Mouse (Mus musculus) right cerebral cortex, postnatal 14 days (tissue): ENCODE data around the gene Dupd1.

Experiments used
- DNase-seq: peaks from one replicate; pipeline ENCODE4 v3.0.0; 2022

Dupd1 gene

DNA sequence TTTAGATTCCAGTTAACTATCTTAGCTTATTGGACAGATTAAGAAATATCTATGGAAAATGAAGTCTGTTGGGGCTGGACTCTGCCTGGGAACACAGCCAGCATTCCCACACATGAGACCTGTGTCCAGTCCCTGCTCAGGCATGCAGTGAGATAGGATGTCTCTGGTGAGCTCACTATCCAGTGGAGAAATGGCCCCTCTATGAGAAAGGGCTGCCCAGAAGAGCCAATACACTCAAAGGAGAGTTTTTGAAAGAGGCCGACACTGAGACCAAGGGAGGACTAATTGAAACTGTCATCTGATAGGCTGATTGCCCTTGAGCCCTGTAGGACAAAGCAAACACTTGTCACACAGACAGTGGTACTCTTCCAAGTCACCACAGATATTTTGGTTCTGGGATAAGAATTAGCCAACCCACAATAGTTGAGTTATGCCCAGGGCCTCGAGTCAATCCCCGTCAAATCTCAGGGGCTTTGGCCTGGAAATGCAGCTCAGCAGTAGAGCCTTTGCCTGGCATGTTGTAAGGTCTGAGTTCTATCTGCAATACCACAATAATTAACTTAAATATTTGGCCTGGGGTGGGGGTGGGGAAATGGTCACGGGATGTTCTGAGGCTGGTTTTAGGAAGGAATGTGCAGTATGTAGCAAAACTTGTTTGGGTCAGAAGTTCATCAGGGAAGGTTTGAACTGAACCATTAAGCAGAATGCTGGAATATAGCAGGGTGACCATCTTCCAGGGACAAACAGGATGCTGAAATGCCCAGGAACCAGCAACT is 6.2 kb upstream of the Dupd1 start:
- DNase-seq, result no peak

GRCm38 (mm10) chr14:21719646-21720383 is 5.4 kb upstream of the Dupd1 start:
- no peak for DNase-seq

GRCm38 (mm10) chr14:21711231-21711630 is 3.1 kb downstream of the Dupd1 start:
- no peak for DNase-seq

- DNase-seq, result no peak
Measured at GRCm38 (mm10) chr14:21709545-21709944, 4.8 kb downstream of the Dupd1 start.

GRCm38 (mm10) chr14:21706759-21707571 is 7.4 kb downstream of the Dupd1 start:
- peak; percentile 49 for DNase-seq

- no peak for DNase-seq
Measured at GRCm38 (mm10) chr14:21705462-21705861, 8.9 kb downstream of the Dupd1 start.

DNA sequence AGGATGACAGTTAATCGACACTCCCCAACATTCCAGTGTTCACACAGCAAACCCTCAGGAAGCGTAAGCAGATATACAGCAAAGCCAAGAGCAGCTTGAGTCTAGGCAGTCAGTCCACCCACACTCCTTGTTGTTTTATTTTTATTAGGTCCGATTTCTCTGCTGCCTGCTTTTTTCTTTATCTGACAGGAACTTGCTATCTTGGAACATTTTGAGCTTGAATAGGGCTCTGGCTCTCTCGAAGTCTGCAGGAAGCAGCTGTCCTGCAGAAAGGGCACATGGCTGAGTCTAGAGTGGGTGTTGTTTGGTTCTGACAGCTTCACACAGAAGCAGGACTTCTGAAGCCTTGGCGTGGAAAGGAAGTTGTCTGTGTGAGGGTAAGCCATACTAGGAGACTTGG is 11.1 kb downstream of the Dupd1 start:
- no peak for DNase-seq

DNA sequence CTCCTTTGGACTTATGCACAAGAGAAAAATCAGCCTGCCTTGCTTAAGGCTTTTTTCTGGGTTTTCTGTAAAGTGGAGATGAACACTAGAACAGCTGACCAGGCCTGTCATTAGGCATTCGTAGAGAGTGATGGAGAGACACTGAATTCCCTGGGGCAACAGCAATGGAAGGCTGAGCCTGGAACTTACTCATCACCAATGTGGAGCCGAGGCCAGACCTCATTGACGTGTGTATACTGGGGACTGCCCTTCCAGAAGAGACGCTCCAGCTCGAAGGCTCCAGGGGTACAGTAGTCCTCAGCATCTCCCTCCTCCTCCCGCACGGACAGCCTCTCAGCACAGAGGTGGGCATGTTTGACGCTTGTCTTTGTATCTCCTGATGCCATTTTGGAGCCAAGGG is 11.7 kb downstream of the Dupd1 start:
- no peak for DNase-seq

GRCm38 (mm10) chr14:21696186-21696830 is 18.1 kb downstream of the Dupd1 start:
- DNase-seq, result no peak

- no peak for DNase-seq
Measured at GRCm38 (mm10) chr14:21695020-21695419, 19.4 kb downstream of the Dupd1 start.

- DNase-seq, result no peak
Measured at GRCm38 (mm10) chr14:21691070-21691469, 23.3 kb downstream of the Dupd1 start.

GRCm38 (mm10) chr14:21686376-21687279 is 27.7 kb downstream of the Dupd1 start:
- DNase-seq, result no peak

DNA sequence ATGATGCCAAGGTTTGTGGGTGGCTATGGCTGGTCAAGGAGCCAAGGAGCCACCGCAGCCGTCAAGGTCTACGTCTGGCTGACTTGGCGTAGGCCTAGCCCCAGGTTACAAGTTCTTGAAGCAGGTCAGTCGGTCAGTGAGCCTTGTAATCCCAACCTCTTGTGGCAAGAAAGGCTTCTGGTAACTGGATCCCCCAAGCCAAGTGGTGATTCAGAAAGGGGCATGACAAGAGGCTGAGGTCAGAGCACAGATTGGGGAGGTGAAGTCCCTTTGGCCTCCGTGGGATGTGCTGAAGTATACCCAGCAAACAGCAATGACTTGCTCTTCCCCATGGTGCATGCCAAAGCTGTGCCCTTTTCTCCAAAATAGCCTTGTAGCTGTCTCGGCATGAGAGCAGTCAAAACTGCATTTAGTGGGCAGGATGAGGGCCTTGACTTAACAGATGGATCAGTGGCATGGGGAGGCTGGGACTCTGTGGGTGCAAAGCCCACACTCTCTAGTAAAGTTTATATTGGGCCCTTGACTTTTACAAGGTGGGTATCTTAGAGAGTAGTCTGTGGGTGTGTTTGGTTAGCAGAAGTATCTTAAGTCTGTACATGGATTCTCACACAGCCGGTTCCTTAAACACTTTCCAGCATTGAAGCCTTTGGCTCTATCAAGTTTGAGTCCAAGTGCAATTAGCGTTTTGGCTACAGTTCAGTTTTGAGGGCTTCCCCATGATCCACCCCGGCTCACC is 28.8 kb downstream of the Dupd1 start:
- no peak for DNase-seq

DNA sequence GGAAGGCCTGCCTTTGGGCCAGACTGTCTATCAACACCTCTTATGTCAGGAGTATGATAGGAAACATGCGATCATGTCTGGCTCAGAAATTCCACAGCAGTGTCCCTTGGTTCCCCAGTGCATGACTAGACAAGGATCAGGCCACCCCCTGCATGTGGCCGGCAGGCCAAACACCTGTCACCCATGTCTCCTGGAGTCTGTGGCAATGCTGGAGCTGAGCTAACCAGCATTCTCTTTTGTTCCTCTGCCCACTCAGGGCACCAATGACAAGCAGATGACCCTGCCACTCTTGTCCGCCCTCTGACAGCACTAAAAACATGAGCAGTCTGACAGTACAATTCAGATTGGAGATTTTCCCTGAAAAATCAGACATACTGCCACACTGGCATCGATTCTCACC is 30.5 kb downstream of the Dupd1 start:
- no peak for DNase-seq

DNA sequence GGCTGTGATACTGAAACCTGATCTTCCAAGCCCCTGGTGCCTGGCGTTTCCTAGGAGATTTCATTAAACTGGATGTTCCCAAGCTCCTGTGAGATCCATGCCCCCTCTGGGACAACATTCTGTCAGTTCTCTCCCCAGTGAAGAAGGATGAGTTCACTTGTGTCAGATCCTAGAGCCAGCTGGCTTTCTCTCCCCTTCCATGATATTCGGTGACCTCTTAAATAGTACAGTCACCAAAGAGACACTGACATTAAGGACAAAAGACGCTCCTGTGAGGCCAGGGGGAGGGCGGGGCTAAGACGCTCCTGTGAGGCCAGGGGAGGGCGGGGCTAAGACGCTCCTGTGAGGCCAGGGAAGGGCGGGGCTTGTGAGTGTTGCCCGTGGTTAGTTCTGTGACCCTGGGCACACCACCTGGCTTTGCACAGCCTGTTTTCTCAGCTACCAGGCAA is 31.7 kb downstream of the Dupd1 start:
- no peak for DNase-seq

DNA sequence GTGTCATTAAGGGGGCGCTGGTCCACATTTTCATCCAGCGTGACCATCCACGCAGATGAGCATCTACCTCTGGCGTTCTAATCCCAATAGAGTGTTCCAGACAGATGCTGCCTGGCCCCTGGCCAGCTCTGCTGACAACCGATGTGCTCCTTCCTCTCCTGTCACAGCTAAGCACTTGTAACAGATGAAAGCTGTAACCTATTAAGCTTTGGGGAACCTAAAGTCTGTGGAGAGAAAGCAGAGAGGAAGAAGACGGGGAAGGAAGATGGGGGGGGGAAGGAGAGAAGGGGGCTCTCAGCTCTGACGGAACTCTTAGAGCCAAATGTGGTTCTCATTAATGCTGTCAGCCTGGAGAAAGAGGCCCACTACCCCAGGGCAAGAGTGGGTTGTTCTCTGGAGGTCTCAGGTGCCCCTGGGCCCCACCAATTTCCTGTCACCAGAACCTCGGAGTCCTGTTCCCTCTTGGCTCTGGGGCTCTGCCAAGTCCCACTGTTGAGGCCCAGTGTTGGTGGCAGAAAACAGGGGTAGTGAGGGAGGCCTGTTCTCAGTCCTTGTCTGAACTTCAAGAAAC is 34.7 kb downstream of the Dupd1 start:
- no peak for DNase-seq

DNA sequence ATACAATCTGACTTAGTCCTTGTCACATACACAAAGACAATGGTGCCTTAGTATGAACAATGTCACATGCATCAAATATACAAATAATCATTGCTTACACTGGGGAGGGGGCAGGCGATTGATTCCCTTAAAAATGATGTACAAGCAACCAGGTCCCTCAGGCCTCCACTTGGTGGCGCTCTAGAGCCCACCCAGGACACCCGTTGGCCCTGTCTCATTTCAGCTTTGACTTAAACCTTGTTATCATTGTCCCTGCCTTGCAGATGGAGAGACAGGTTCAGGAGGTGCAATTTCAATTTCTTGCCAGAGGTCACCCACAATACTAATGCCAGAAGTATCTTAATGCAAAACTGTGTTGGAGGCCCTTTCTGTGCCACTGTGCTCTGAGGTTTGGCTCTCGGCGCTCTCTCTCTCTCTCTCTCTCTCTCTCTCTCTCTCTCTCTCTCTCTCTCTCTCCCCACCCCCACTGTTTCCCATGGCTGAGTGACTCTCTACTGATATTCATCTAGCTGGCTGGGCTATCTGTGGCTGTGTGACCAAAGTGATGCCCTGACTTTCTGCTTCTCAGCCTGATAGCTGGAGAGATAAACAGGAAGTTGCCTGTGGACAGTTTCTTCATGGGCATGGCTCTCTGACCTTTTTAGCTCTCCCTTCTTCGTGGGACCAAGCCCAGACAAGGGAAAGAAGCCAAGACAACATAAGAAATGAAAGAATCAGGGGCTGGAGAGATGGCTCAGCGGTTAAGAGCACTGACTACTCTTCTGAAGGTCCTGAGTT is 35.7 kb downstream of the Dupd1 start:
- DNase-seq, result peak; percentile 63

DNA sequence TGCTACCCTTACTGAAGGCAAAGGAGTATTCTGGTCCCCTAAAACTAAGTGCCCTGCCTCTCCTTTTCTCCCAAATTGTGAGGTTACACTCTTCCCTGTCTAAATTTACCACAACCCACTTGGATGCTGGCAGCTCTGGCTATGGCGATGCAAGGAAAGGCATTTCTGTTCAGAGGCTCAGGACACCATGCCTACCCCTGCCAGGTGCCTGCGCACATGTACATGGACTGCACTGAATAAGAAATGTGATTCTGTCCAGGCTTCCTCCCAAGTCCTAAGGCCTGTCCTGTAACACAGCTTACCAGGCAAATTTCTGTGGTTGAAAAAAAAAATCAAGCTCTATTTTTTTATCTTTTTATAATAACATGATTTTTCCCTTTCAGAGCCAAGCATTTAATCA is 38.2 kb downstream of the Dupd1 start:
- no peak for DNase-seq

GRCm38 (mm10) chr14:21674471-21674870 is 39.9 kb downstream of the Dupd1 start:
- DNase-seq, result no peak

DNA sequence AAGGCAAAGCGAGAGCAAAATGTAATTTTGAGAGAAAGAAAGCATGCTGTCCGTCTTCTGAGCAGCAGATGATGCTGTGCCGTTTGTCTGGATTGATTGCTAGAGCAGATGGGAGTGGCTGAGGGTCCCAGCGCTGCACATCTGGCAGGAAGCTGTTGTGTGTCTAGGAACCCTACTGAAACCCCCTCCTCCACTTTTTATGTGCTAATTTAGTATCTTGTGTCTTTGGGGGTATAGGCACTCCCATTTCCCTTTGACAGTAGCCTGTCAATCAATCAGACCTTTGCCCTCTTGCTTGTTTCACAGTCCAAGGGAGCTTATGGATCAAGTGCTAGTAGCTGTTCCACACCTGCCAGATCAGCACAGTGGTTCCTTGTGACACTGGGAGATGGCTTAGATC is 41.3 kb downstream of the Dupd1 start:
- no peak for DNase-seq
